Mouse (Mus musculus): ENCODE measurements around the gene Zdhhc16. TPM values are rescaled to one million over a fixed set of nuclear protein-coding genes. Genes with fewer than 3 reads are reported as not detected.

Gene Zdhhc16
- polyA plus RNA-seq, 1 experiment from 2014 or later = 64.0 TPM

DNA sequence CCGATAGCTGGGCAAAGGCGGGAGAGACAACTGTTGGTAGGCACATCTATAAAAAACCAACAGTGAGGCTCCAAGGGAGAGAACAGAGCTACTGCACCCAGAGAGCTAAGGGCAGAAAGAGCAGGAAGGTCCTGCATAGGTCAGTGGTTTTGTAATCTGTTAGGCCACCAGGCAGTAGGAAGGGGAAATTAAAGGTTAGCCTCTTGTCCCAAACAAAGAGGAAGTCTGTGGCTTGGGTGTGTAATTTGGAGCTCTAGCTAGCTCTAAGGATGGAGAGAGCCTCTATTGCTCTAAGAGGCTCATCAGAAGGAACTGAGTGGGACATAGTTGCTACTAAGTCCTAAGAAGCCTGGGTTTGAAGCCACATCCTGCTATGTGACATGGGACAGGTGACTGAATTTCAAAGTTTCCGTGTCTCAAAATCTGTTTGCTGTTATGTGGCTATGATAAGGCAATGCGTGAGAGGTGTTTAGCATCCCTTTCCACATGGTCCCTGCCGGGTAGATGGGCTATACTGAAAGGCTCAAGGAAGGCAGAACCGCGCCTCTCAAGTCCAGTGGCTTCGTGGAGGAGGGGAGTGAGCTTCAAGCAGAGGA is 32.7 kb upstream of the Zdhhc16 start:
- 84% methylated on average over 8 of the region's 8 CpGs for WGBS
- ATAC-seq (replicated peaks; ENCODE audit: insufficient number of reproducible peaks, low FRiP score, low TSS enrichment, low read depth) (no peak), DNase-seq (ENCODE audit: low spot score) (no peak)
- H3K27me3 ChIP-seq (ENCODE audit: control insufficient read depth, insufficient read depth, low read length) = no peaks in the 10 kb centered on the region
- H3K4me1 ChIP-seq (ENCODE audit: control insufficient read depth, insufficient read depth, low read length) = no peaks in the 10 kb centered on the region
- no peak overlapping the region for H3K9ac ChIP-seq (replicated peaks; ENCODE audit: low read length)
- H3K4me3 ChIP-seq (ENCODE audit: low read depth, low read length) = no peak overlapping the region
- H3K4me2 ChIP-seq (ENCODE audit: low read depth, low read length) = no peak overlapping the region
- H3K9me3 ChIP-seq (replicated peaks; ENCODE audit: control insufficient read depth, low read length) = no peaks in the 10 kb centered on the region
- H3K36me3 ChIP-seq (replicated peaks; ENCODE audit: control insufficient read depth, insufficient read depth, low read depth, low read length) = no peaks in the 10 kb centered on the region
- H3K27ac ChIP-seq (replicated peaks; ENCODE audit: low read depth, low read length) = no peak overlapping the region

DNA sequence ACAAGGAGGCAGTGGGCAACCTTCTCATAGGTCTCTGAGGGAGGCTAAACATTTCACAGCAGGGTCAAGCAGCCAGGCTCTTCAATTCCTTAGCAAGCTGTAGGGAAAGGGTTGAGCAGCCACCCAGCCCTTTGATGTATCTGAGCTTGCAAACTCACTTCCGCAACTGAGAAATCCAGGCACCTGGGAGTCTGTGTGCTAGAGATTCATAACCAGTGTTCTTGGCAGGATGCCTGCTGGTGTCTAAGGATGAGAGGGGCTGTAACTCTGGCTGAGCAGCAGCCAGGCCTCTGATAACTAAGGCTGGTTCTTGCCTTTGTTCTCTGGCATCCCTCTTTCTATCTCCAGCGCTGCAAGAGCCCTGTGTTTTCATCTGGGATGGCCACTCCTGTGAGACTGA is 31.6 kb upstream of the Zdhhc16 start:
- Histone ChIP-seq H3K4me1 (ENCODE audit: control insufficient read depth, insufficient read depth, low read length) (no peaks in the 10 kb centered on the region), H3K27ac (replicated peaks; ENCODE audit: low read depth, low read length) (no peak overlapping the region), H3K9me3 (replicated peaks; ENCODE audit: control insufficient read depth, low read length) (no peaks in the 10 kb centered on the region), H3K4me2 (ENCODE audit: low read depth, low read length) (no peak overlapping the region), H3K4me3 (ENCODE audit: low read depth, low read length) (no peak overlapping the region), H3K27me3 (ENCODE audit: control insufficient read depth, insufficient read depth, low read length) (no peaks in the 10 kb centered on the region), H3K9ac (replicated peaks; ENCODE audit: low read length) (no peak overlapping the region), H3K36me3 (replicated peaks; ENCODE audit: control insufficient read depth, insufficient read depth, low read depth, low read length) (no peaks in the 10 kb centered on the region)
- ATAC-seq (replicated peaks; ENCODE audit: insufficient number of reproducible peaks, low FRiP score, low TSS enrichment, low read depth) (no peak), DNase-seq (ENCODE audit: low spot score) (no peak)
- WGBS = 61% methylated on average over 2 of the region's 2 CpGs

DNA sequence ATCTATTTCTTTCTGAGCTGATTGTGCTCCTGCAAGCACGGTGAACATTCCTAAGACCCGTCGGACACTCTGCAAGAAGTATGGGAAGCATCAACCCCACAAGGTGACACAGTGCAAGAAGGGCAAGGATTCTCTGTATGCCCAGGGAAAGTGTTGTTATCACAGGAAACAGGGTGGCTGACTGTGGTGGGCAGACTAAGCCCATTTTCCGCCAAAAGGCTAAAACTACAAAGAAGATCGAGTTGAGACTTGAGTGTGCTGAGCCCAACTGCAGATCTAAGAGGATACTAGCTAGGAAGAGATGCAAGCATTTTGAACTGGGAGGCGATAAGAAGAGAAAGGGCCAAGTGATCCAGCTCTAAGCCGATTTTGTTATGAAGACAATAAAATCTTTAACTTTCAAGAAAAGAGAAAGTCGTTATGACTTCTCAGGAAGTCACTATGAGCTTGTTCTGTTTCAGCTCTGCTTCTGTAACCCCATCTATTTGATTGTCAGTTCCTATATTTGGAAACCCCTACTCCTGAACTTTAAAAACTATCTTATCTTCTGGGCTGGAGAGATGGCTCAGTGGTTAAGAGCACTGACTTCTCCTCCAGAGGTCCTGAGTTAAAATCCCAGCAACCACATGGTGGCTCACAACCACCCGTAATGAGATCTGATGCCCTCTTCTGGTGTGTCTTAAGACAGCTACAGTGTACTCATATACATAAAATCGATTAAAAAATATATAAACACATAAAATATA is 30.3 kb upstream of the Zdhhc16 start:
- Histone ChIP-seq H3K36me3 (replicated peaks; ENCODE audit: control insufficient read depth, insufficient read depth, low read depth, low read length) (no peaks in the 10 kb centered on the region), H3K27me3 (ENCODE audit: control insufficient read depth, insufficient read depth, low read length) (no peaks in the 10 kb centered on the region), H3K9me3 (replicated peaks; ENCODE audit: control insufficient read depth, low read length) (no peaks in the 10 kb centered on the region), H3K27ac (replicated peaks; ENCODE audit: low read depth, low read length) (no peak overlapping the region), H3K4me3 (ENCODE audit: low read depth, low read length) (no peak overlapping the region), H3K4me2 (ENCODE audit: low read depth, low read length) (no peak overlapping the region), H3K4me1 (ENCODE audit: control insufficient read depth, insufficient read depth, low read length) (no peaks in the 10 kb centered on the region), H3K9ac (replicated peaks; ENCODE audit: low read length) (no peak overlapping the region)
- no peak for ATAC-seq (replicated peaks; ENCODE audit: insufficient number of reproducible peaks, low FRiP score, low TSS enrichment, low read depth)
- 83% methylated on average over 10 of the region's 10 CpGs for WGBS
- no peak for DNase-seq (ENCODE audit: low spot score)

DNA sequence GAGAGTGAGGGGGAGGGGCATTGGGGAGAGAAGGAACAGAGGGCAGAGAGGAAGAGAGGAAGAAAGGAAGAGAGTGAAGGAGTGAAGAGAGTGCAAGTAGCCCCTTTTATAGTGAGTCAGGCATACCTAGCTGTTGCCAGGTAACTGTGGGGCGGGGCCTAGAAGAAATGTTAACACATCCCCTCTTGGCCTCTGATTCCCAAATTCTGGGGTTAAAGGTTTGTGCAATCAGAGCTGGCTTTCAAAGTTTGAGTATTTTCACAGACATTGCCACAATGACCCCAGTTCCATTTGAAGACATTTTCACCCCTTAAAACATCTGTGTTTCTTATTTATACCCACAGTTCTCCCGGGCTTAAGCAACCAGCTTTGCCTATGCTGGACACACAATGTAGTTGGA is 28.0 kb upstream of the Zdhhc16 start:
- H3K4me1 ChIP-seq (ENCODE audit: control insufficient read depth, insufficient read depth, low read length) = no peaks in the 10 kb centered on the region

DNA sequence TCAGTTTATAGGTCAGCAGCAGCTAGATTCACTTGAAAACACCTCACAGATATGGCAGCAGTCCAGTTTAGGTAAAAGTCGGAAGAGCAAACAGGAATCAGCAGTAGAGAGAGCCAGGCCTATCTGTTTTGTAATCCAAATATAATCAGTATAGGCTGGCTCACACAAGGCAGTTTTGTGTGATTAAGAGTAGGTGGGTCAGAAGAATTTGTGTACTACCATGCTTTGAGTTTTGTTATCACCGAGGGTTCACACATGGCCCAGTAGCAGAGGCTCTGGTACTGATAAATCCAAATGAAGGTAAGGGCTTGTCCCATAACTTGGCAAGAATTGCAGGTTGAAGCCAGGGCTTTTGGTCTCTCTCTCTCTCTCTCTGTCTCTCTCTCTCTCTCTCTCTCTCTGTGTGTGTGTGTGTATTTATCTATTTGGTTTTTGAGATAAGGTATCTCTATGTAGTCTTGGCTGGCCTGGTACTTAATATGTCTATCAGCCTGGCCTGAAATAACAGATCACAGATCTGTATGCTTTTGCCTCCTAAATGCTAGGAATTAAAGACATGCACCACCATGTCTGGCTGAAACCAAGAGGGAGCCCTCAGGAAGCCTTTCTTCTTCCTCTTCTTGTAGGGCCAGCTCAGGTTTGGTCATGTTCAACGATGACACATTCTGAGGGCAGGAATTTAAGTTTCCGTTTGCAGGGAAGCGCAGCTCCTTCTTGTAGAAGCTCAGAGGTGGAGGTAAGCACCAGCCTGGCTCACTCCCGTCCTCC is 26.8 kb upstream of the Zdhhc16 start:
- Histone ChIP-seq H3K4me1 (ENCODE audit: control insufficient read depth, insufficient read depth, low read length) (no peaks in the 10 kb centered on the region), H3K27ac (replicated peaks; ENCODE audit: low read depth, low read length) (no peak overlapping the region), H3K36me3 (replicated peaks; ENCODE audit: control insufficient read depth, insufficient read depth, low read depth, low read length) (no peaks in the 10 kb centered on the region), H3K9me3 (replicated peaks; ENCODE audit: control insufficient read depth, low read length) (no peaks in the 10 kb centered on the region), H3K4me3 (ENCODE audit: low read depth, low read length) (no peak overlapping the region), H3K27me3 (ENCODE audit: control insufficient read depth, insufficient read depth, low read length) (no peaks in the 10 kb centered on the region), H3K9ac (replicated peaks; ENCODE audit: low read length) (no peak overlapping the region), H3K4me2 (ENCODE audit: low read depth, low read length) (no peak overlapping the region)
- DNase-seq (ENCODE audit: low spot score) = no peak
- ATAC-seq (replicated peaks; ENCODE audit: insufficient number of reproducible peaks, low FRiP score, low TSS enrichment, low read depth) = no peak
- WGBS = 66% methylated on average over 6 of the region's 6 CpGs

More for the DNA sequence above, 28.0 kb upstream of the Zdhhc16 start:
- H3K9ac ChIP-seq (replicated peaks; ENCODE audit: low read length) = no peak overlapping the region
- H3K27me3 ChIP-seq (ENCODE audit: control insufficient read depth, insufficient read depth, low read length) = no peaks in the 10 kb centered on the region
- H3K27ac ChIP-seq (replicated peaks; ENCODE audit: low read depth, low read length) = no peak overlapping the region
- H3K9me3 ChIP-seq (replicated peaks; ENCODE audit: control insufficient read depth, low read length) = no peaks in the 10 kb centered on the region
- WGBS = 78% methylated on average over 2 of the region's 2 CpGs
- H3K4me3 ChIP-seq (ENCODE audit: low read depth, low read length) = no peak overlapping the region
- H3K4me2 ChIP-seq (ENCODE audit: low read depth, low read length) = no peak overlapping the region
- ATAC-seq (replicated peaks; ENCODE audit: insufficient number of reproducible peaks, low FRiP score, low TSS enrichment, low read depth) (no peak), DNase-seq (ENCODE audit: low spot score) (no peak)
- no peaks in the 10 kb centered on the region for H3K36me3 ChIP-seq (replicated peaks; ENCODE audit: control insufficient read depth, insufficient read depth, low read depth, low read length)

DNA sequence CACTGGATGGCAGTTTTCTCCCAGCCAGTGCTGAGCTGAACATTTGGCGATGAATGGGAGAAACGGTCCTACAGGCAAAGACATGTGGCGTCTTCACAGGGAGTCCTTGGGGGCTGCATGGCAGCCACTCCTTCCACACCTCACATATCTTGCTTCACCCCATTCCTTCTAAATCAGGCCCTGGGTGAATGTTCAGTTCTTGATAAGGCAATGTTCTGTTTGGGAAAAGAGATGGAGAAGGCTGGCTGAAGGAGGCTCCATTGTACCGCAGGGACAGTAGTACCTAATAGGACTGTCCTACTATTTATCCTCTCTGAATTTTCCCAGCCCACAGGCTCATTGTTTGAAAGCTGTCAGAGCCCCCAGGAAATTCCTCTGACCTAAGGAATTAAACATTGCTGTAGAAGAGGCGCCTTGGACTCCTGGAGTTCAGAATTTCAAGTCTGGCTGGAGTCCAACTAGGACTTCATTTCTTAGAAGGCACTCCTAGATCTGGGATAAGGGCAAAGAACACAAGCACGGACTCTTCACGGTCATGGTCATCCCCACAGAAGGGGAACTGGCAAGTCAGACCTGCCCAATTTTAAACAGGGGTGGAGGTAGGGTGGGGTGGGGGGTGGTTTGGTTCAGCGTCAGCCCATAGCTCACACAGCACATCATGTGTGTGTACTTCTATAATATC is 26.1 kb upstream of the Zdhhc16 start:
- H3K4me1 ChIP-seq (ENCODE audit: control insufficient read depth, insufficient read depth, low read length) = no peaks in the 10 kb centered on the region
- 64% methylated on average over 8 of the region's 8 CpGs for WGBS
- H3K9ac ChIP-seq (replicated peaks; ENCODE audit: low read length) = no peak overlapping the region

DNA sequence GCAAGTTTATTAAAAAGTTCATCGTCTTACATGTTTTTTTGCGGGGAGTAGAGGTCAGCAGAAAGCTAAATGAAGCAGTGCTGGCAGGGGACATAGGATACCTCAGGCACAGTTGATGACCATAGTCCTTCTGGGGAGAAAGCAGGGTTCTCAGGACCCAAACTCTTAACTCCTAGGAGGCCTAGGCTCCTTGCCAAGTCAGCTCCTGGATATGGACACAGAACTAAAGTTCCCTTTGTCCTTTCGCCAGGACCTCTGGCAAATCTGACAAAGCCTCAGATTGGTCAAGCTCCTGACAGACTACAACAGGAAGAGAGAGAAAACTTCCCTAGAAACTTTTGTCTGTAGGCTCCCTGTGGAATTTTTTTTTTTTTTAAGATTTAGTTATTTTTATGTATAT is 24.5 kb upstream of the Zdhhc16 start:
- no peaks in the 10 kb centered on the region for H3K36me3 ChIP-seq (replicated peaks; ENCODE audit: control insufficient read depth, insufficient read depth, low read depth, low read length)
- H3K27ac ChIP-seq (replicated peaks; ENCODE audit: low read depth, low read length) = no peak overlapping the region
- ATAC-seq (replicated peaks; ENCODE audit: insufficient number of reproducible peaks, low FRiP score, low TSS enrichment, low read depth) = no peak
- H3K9me3 ChIP-seq (replicated peaks; ENCODE audit: control insufficient read depth, low read length) = no peaks in the 10 kb centered on the region
- H3K4me3 ChIP-seq (ENCODE audit: low read depth, low read length) = no peak overlapping the region
- H3K4me2 ChIP-seq (ENCODE audit: low read depth, low read length) = no peak overlapping the region
- no peak overlapping the region for H3K9ac ChIP-seq (replicated peaks; ENCODE audit: low read length)
- no peaks in the 10 kb centered on the region for H3K27me3 ChIP-seq (ENCODE audit: control insufficient read depth, insufficient read depth, low read length)
- DNase-seq (ENCODE audit: low spot score) = no peak
- WGBS = 90% methylated on average over 3 of the region's 3 CpGs
- peaks cover 3% of the 10 kb centered on the region; the same call in 1 of the 2 replicates for H3K4me1 ChIP-seq (ENCODE audit: control insufficient read depth, insufficient read depth, low read length)

More for the DNA sequence above, 26.1 kb upstream of the Zdhhc16 start:
- H3K9me3 ChIP-seq (replicated peaks; ENCODE audit: control insufficient read depth, low read length) = no peaks in the 10 kb centered on the region
- DNase-seq (ENCODE audit: low spot score) (no peak), ATAC-seq (replicated peaks; ENCODE audit: insufficient number of reproducible peaks, low FRiP score, low TSS enrichment, low read depth) (no peak)
- H3K27ac ChIP-seq (replicated peaks; ENCODE audit: low read depth, low read length) = no peak overlapping the region
- H3K27me3 ChIP-seq (ENCODE audit: control insufficient read depth, insufficient read depth, low read length) = no peaks in the 10 kb centered on the region
- H3K4me2 ChIP-seq (ENCODE audit: low read depth, low read length) = no peak overlapping the region
- H3K36me3 ChIP-seq (replicated peaks; ENCODE audit: control insufficient read depth, insufficient read depth, low read depth, low read length) = no peaks in the 10 kb centered on the region
- no peak overlapping the region for H3K4me3 ChIP-seq (ENCODE audit: low read depth, low read length)
